Mouse (Mus musculus): ENCODE results near the gene Kmt2d. TPM values are rescaled to one million over a fixed set of nuclear protein-coding genes. Genes with fewer than 3 reads are reported as not detected.

The Kmt2d gene
- polyA plus RNA-seq, 1 experiment from 2014 or later = 14.7 TPM

GRCm38 (mm10) chr15:98881656-98882008, 10.6 kb upstream of the Kmt2d start:
- peak overlapping the region; percentile 26; the same call in 1 of the 2 replicates for H3K9ac ChIP-seq
- H3K4me2 ChIP-seq (replicated peaks) = peak overlapping the region; percentile 86
- H3K9me3 ChIP-seq = no peaks in the 10 kb centered on the region
- peak; percentile 33; the same call in 1 of the 2 replicates for ATAC-seq (ENCODE audit: low FRiP score, low read depth)
- peaks cover 4% of the 10 kb centered on the region; the same call in 1 of the 2 replicates for H3K36me3 ChIP-seq
- H3K27ac ChIP-seq = peak overlapping the region; percentile 70; the same call in 1 of the 2 replicates
- H3K27me3 ChIP-seq = no peaks in the 10 kb centered on the region
- peaks cover 13% of the 10 kb centered on the region for H3K4me1 ChIP-seq
- H3K4me3 ChIP-seq = peak overlapping the region; percentile 67
- 12% methylated on average over 5 of the region's 5 CpGs for WGBS

GRCm38 (mm10) chr15:98880978-98881655, 10.1 kb upstream of the Kmt2d start:
- H3K4me2 ChIP-seq (replicated peaks) = peak overlapping the region; percentile 86
- H3K27me3 ChIP-seq = no peaks in the 10 kb centered on the region
- H3K4me1 ChIP-seq = peaks cover 13% of the 10 kb centered on the region
- ATAC-seq (ENCODE audit: low FRiP score, low read depth) = peak; percentile 96
- under 1% methylated on average over 48 of the region's 48 CpGs for WGBS
- H3K36me3 ChIP-seq = peaks cover 4% of the 10 kb centered on the region; the same call in 1 of the 2 replicates
- no peaks in the 10 kb centered on the region for H3K9me3 ChIP-seq
- peak overlapping the region; percentile 75 for H3K9ac ChIP-seq
- H3K4me3 ChIP-seq = peak overlapping the region; percentile 67
- peak overlapping the region; percentile 70; the same call in 1 of the 2 replicates for H3K27ac ChIP-seq

GRCm38 (mm10) chr15:98877331-98877730, 6.3 kb upstream of the Kmt2d start:
- Histone ChIP-seq H3K4me2 (replicated peaks) (no peak overlapping the region), H3K27me3 (no peaks in the 10 kb centered on the region), H3K9me3 (no peaks in the 10 kb centered on the region), H3K4me1 (peaks cover 20% of the 10 kb centered on the region), H3K9ac (no peak overlapping the region), H3K4me3 (no peak overlapping the region), H3K36me3 (peaks cover 4% of the 10 kb centered on the region; the same call in 1 of the 2 replicates), H3K27ac (no peak overlapping the region)
- WGBS = 15% methylated on average over 3 of the region's 3 CpGs
- ATAC-seq (ENCODE audit: low FRiP score, low read depth) = no peak

- Histone ChIP-seq H3K4me1 (peaks cover 36% of the 10 kb centered on the region), H3K27me3 (no peaks in the 10 kb centered on the region), H3K27ac (peak overlapping the region; percentile 99), H3K9ac (peak overlapping the region; percentile 99), H3K4me2 (replicated peaks) (peak overlapping the region; percentile 100), H3K4me3 (peak overlapping the region; percentile 98), H3K9me3 (no peaks in the 10 kb centered on the region), H3K36me3 (no peaks in the 10 kb centered on the region)
- peak; percentile 81 for ATAC-seq (ENCODE audit: low FRiP score, low read depth)
- 1% methylated on average over 51 of the region's 51 CpGs for WGBS
These were observed 1.2 kb upstream of the Kmt2d start for GRCm38 (mm10) chr15:98871916-98872888.

GRCm38 (mm10) chr15:98870179-98871069, 580 bp downstream of the Kmt2d start:
- Histone ChIP-seq H3K9me3 (no peaks in the 10 kb centered on the region), H3K4me1 (peaks cover 39% of the 10 kb centered on the region), H3K27me3 (no peaks in the 10 kb centered on the region), H3K27ac (peak overlapping the region; percentile 99; the same call in 1 of the 2 replicates), H3K36me3 (peaks cover 15% of the 10 kb centered on the region), H3K9ac (peak overlapping the region; percentile 99), H3K4me3 (peak overlapping the region; percentile 98), H3K4me2 (replicated peaks) (peak overlapping the region; percentile 100)
- no peak for ATAC-seq (ENCODE audit: low FRiP score, low read depth)
- under 1% methylated on average over 15 of the region's 16 CpGs for WGBS

GRCm38 (mm10) chr15:98869342-98870178, 1.4 kb downstream of the Kmt2d start:
- H3K9ac ChIP-seq = peak overlapping the region; percentile 99
- 10% methylated on average over 8 of the region's 8 CpGs for WGBS
- no peak for ATAC-seq (ENCODE audit: low FRiP score, low read depth)
- H3K36me3 ChIP-seq = peaks cover 23% of the 10 kb centered on the region
- no peaks in the 10 kb centered on the region for H3K9me3 ChIP-seq
- H3K4me3 ChIP-seq = peak overlapping the region; percentile 98
- peaks cover 39% of the 10 kb centered on the region for H3K4me1 ChIP-seq
- peak overlapping the region; percentile 100 for H3K4me2 ChIP-seq (replicated peaks)
- H3K27me3 ChIP-seq = no peaks in the 10 kb centered on the region
- H3K27ac ChIP-seq = no peak overlapping the region; the same call in 1 of the 2 replicates

- 31% methylated on average over 11 of the region's 11 CpGs for WGBS
- peaks cover 34% of the 10 kb centered on the region for H3K36me3 ChIP-seq
- H3K27me3 ChIP-seq = no peaks in the 10 kb centered on the region
- peaks cover 39% of the 10 kb centered on the region for H3K4me1 ChIP-seq
- peak overlapping the region; percentile 98 for H3K4me3 ChIP-seq
- H3K27ac ChIP-seq = peak overlapping the region; percentile 52; the same call in 1 of the 2 replicates
- peak overlapping the region; percentile 100 for H3K4me2 ChIP-seq (replicated peaks)
- no peak for ATAC-seq (ENCODE audit: low FRiP score, low read depth)
- no peaks in the 10 kb centered on the region for H3K9me3 ChIP-seq
- H3K9ac ChIP-seq = peak overlapping the region; percentile 99
These were observed 2.5 kb downstream of the Kmt2d start for GRCm38 (mm10) chr15:98868346-98869063.

GRCm38 (mm10) chr15:98867321-98867720, 3.7 kb downstream of the Kmt2d start:
- Histone ChIP-seq H3K4me2 (replicated peaks) (peak overlapping the region; percentile 100), H3K36me3 (peaks cover 46% of the 10 kb centered on the region), H3K4me3 (peak overlapping the region; percentile 98), H3K27ac (peak overlapping the region; percentile 52; the same call in 1 of the 2 replicates), H3K4me1 (peaks cover 32% of the 10 kb centered on the region), H3K27me3 (no peaks in the 10 kb centered on the region), H3K9ac (peak overlapping the region; percentile 99), H3K9me3 (no peaks in the 10 kb centered on the region)
- ATAC-seq (ENCODE audit: low FRiP score, low read depth) = no peak
- 71% methylated on average over 6 of the region's 6 CpGs for WGBS

- ATAC-seq (ENCODE audit: low FRiP score, low read depth) = no peak
- peaks cover 54% of the 10 kb centered on the region for H3K36me3 ChIP-seq
- 86% methylated on average over 5 of the region's 5 CpGs for WGBS
- no peak overlapping the region for H3K27ac ChIP-seq
- H3K27me3 ChIP-seq = no peaks in the 10 kb centered on the region
- peaks cover 32% of the 10 kb centered on the region for H3K4me1 ChIP-seq
- no peak overlapping the region for H3K4me2 ChIP-seq (replicated peaks)
- no peak overlapping the region for H3K9ac ChIP-seq
- no peak overlapping the region for H3K4me3 ChIP-seq
- H3K9me3 ChIP-seq = no peaks in the 10 kb centered on the region
These were observed 4.5 kb downstream of the Kmt2d start for GRCm38 (mm10) chr15:98866501-98866900.

- H3K36me3 ChIP-seq = peaks cover 61% of the 10 kb centered on the region
- no peaks in the 10 kb centered on the region for H3K9me3 ChIP-seq
- H3K9ac ChIP-seq = no peak overlapping the region
- no peak overlapping the region for H3K27ac ChIP-seq
- H3K4me3 ChIP-seq = no peak overlapping the region
- peaks cover 32% of the 10 kb centered on the region for H3K4me1 ChIP-seq
- ATAC-seq (ENCODE audit: low FRiP score, low read depth) = no peak
- H3K27me3 ChIP-seq = no peaks in the 10 kb centered on the region
- WGBS = 95% methylated on average over 8 of the region's 8 CpGs
- no peak overlapping the region for H3K4me2 ChIP-seq (replicated peaks)
These were observed 5.2 kb downstream of the Kmt2d start for GRCm38 (mm10) chr15:98865771-98866170.

Measured in limb, embryonic 13.5 days (tissue).